Mouse (Mus musculus) erythroblast, embryonic 14.5 days (primary cell): ENCODE measurements around the gene Gpr15. TPM values are rescaled to one million over a fixed set of nuclear protein-coding genes. Genes with fewer than 3 reads are reported as not detected.

Source experiments
- H3K27me3 ChIP-seq: 2 replicates; pipeline ENCODE4 v1.6.1; 2012; ENCODE audit warnings: inconsistent platforms; ENCODE audit not compliant: control insufficient read depth
- H3K36me3 ChIP-seq: 2 replicates; pipeline ENCODE4 v1.6.1; 2012; ENCODE audit warnings: mild to moderate bottlenecking, inconsistent platforms; ENCODE audit not compliant: control insufficient read depth
- H3K4me1 ChIP-seq: 2 replicates; pipeline ENCODE4 v1.6.1; 2012; ENCODE audit warnings: inconsistent platforms; ENCODE audit not compliant: control insufficient read depth
- H3K4me3 ChIP-seq: replicated peaks from 2 replicates; pipeline ENCODE3; 2012; ENCODE audit warnings: moderate library complexity, mild to moderate bottlenecking, inconsistent platforms
- H3K9me3 ChIP-seq: 2 replicates; pipeline ENCODE4 v1.6.1; 2012; ENCODE audit warnings: low read length, inconsistent platforms, mixed read lengths; ENCODE audit not compliant: control insufficient read depth
- GATA1 ChIP-seq: IDR thresholded peaks from 2 replicates; pipeline ENCODE4 v1.6.1; 2012; ENCODE audit warnings: low read length, inconsistent platforms, mixed read lengths
- TAL1 ChIP-seq: IDR thresholded peaks from 3 replicates; pipeline ENCODE4 v1.6.1; 2012; ENCODE audit warnings: low read length, inconsistent platforms, mixed read lengths
- polyA plus RNA-seq: library from polyadenylated mRNA; stranded (reverse); fragments of >175 nt; gene quantifications from 2 replicates; pipeline ENCODE4 v1.2.3, GENCODE M21; 2012

The Gpr15 gene
- polyA plus RNA-seq, 1 experiment, result not detected

- no peak for TF ChIP-seq GATA1
- no peak for TF ChIP-seq TAL1
- Histone ChIP-seq H3K9me3 (no peaks in the 10 kb centered on the region), H3K36me3 (no peaks in the 10 kb centered on the region), H3K27me3 (peaks cover 12% of the 10 kb centered on the region), H3K4me1 (no peaks in the 10 kb centered on the region), H3K4me3 (no peak overlapping the region)
These were observed 15.3 kb downstream of the Gpr15 start for GRCm38 (mm10) chr16:58703382-58704124.

GRCm38 (mm10) chr16:58702329-58702932 is 16.4 kb downstream of the Gpr15 start:
- no peaks in the 10 kb centered on the region for H3K36me3 ChIP-seq
- H3K9me3 ChIP-seq, result no peaks in the 10 kb centered on the region
- peaks cover 12% of the 10 kb centered on the region for H3K27me3 ChIP-seq
- no peak overlapping the region for H3K4me3 ChIP-seq
- no peaks in the 10 kb centered on the region for H3K4me1 ChIP-seq
- TF ChIP-seq TAL1 (no peak), GATA1 (no peak)

- H3K9me3 ChIP-seq, result no peaks in the 10 kb centered on the region
- no peaks in the 10 kb centered on the region for H3K4me1 ChIP-seq
- TF ChIP-seq TAL1 (no peak), GATA1 (no peak)
- H3K36me3 ChIP-seq, result no peaks in the 10 kb centered on the region
- H3K27me3 ChIP-seq, result peaks cover 14% of the 10 kb centered on the region
- no peak overlapping the region for H3K4me3 ChIP-seq
These were observed 17.1 kb downstream of the Gpr15 start for GRCm38 (mm10) chr16:58701779-58702178.

- TF ChIP-seq GATA1 (no peak), TAL1 (no peak)
- Histone ChIP-seq H3K4me3 (no peak overlapping the region), H3K9me3 (no peaks in the 10 kb centered on the region), H3K36me3 (no peaks in the 10 kb centered on the region), H3K4me1 (no peaks in the 10 kb centered on the region), H3K27me3 (peaks cover 16% of the 10 kb centered on the region)
These were observed 17.9 kb downstream of the Gpr15 start for GRCm38 (mm10) chr16:58700816-58701424.

GRCm38 (mm10) chr16:58700174-58700573 is 18.7 kb downstream of the Gpr15 start:
- H3K27me3 ChIP-seq, result peaks cover 16% of the 10 kb centered on the region
- no peaks in the 10 kb centered on the region for H3K4me1 ChIP-seq
- no peaks in the 10 kb centered on the region for H3K9me3 ChIP-seq
- no peak for TF ChIP-seq TAL1
- TF ChIP-seq GATA1, result no peak
- H3K36me3 ChIP-seq, result no peaks in the 10 kb centered on the region
- no peak overlapping the region for H3K4me3 ChIP-seq

- H3K4me3 ChIP-seq, result no peak overlapping the region
- TF ChIP-seq TAL1 (no peak), GATA1 (no peak)
- H3K9me3 ChIP-seq, result no peaks in the 10 kb centered on the region
- H3K36me3 ChIP-seq, result no peaks in the 10 kb centered on the region
- peaks cover 12% of the 10 kb centered on the region for H3K27me3 ChIP-seq
- no peaks in the 10 kb centered on the region for H3K4me1 ChIP-seq
These were observed 21.6 kb downstream of the Gpr15 start for GRCm38 (mm10) chr16:58697261-58697660.

GRCm38 (mm10) chr16:58696796-58697195 is 22.1 kb downstream of the Gpr15 start:
- H3K27me3 ChIP-seq, result peaks cover 12% of the 10 kb centered on the region
- no peaks in the 10 kb centered on the region for H3K36me3 ChIP-seq
- H3K4me3 ChIP-seq, result no peak overlapping the region
- TF ChIP-seq GATA1 (no peak), TAL1 (no peak)
- H3K4me1 ChIP-seq, result no peaks in the 10 kb centered on the region
- H3K9me3 ChIP-seq, result no peaks in the 10 kb centered on the region

GRCm38 (mm10) chr16:58694091-58694490 is 24.8 kb downstream of the Gpr15 start:
- TF ChIP-seq TAL1, result no peak
- TF ChIP-seq GATA1, result no peak
- Histone ChIP-seq H3K36me3 (no peaks in the 10 kb centered on the region), H3K4me3 (no peak overlapping the region), H3K4me1 (no peaks in the 10 kb centered on the region), H3K27me3 (peaks cover 10% of the 10 kb centered on the region), H3K9me3 (no peaks in the 10 kb centered on the region)

GRCm38 (mm10) chr16:58690322-58690732 is 28.5 kb downstream of the Gpr15 start:
- Histone ChIP-seq H3K9me3 (no peaks in the 10 kb centered on the region; the same call in 1 of the 2 replicates), H3K27me3 (peaks cover 6% of the 10 kb centered on the region), H3K36me3 (peaks cover 11% of the 10 kb centered on the region), H3K4me3 (no peak overlapping the region), H3K4me1 (peaks cover 7% of the 10 kb centered on the region)
- no peak for TF ChIP-seq TAL1
- no peak for TF ChIP-seq GATA1
